In genomic region chr12:71258196-71258920, GRCm38 (mm10) we compare ENCODE assay signal across 13 mouse cellular contexts. TPM values are rescaled to one million over a fixed set of nuclear protein-coding genes. Genes with fewer than 3 reads are reported as not detected.
DNase-seq lines count a peak whose midpoint lies in the region; ATAC-seq and TF ChIP-seq lines count a peak whose summit lies in the region.
"Had no signal": no experiment of that assay in that cellular context is flagged by ENCODE, and none has a peak within 500 bp of the region (broad histone marks: within the 10 kb centered on the region; RNA-seq: fewer than 3 reads in every experiment).

No protein-coding gene starts in this region.

- WGBS in intestine, embryonic 14.5 days = 19% methylated on average over 18 of the region's 18 CpGs
- WGBS in intestine, postnatal 0 days = 32% methylated on average over 18 of the region's 18 CpGs
- WGBS in embryonic facial prominence, embryonic 10.5 days = 33% methylated on average over 18 of the region's 18 CpGs
- WGBS in limb, embryonic 13.5 days = 11% methylated on average over 18 of the region's 18 CpGs

- no peaks in the 10 kb centered on the region for H3K27me3 ChIP-seq in intestine, embryonic 14.5 days (replicated peaks; ENCODE audit: control insufficient read depth, insufficient read depth, low read length)
- H3K27me3 ChIP-seq in intestine, postnatal 0 days (replicated peaks; ENCODE audit: control insufficient read depth, insufficient read depth, low read length) = no peaks in the 10 kb centered on the region
- no peaks in the 10 kb centered on the region for H3K27me3 ChIP-seq in embryonic facial prominence, embryonic 10.5 days (replicated peaks; ENCODE audit: low read depth, poor library complexity, severe bottlenecking)
- H3K27me3 ChIP-seq in limb, embryonic 13.5 days = 0 out of 2 replicates have a peak, but pooled peaks cover 1% of the 10 kb centered on the region
- H3K27me3 ChIP-seq: liver, embryonic 12.5 days; megakaryocyte, embryonic 14.5 days; neural tube, embryonic 13.5 days had no signal

- no peak overlapping the region for H3K27ac ChIP-seq in intestine, embryonic 14.5 days (ENCODE audit: low read depth)
- no peak overlapping the region for H3K27ac ChIP-seq in intestine, postnatal 0 days (ENCODE audit: low read depth, low read length)
- H3K27ac ChIP-seq in embryonic facial prominence, embryonic 10.5 days (replicated peaks) = peak overlapping the region; percentile 80
- peak overlapping the region; percentile 55 for H3K27ac ChIP-seq in limb, embryonic 13.5 days
- H3K27ac ChIP-seq: liver, embryonic 12.5 days; neural tube, embryonic 13.5 days had no signal

- no peak for DNase-seq in intestine, embryonic 14.5 days (ENCODE audit: low spot score)
- peak; percentile 15 to 19 for DNase-seq in adrenal gland, postnatal 36 days
- DNase-seq in embryonic facial prominence, embryonic 10.5 days (ENCODE audit: low spot score) = peak; percentile 67
- DNase-seq in testis, postnatal 10 days (ENCODE audit: low spot score) = no peak
- no peak for DNase-seq in right cerebral cortex, postnatal 14 days
- DNase-seq: heart, adult 11 months; right cerebral cortex, postnatal 25 days had no signal

- H3K9me3 ChIP-seq in intestine, embryonic 14.5 days (ENCODE audit: control insufficient read depth, low read length) = peaks cover 4% of the 10 kb centered on the region; the same call in 1 of the 2 replicates
- no peaks in the 10 kb centered on the region for H3K9me3 ChIP-seq in intestine, postnatal 0 days (ENCODE audit: control insufficient read depth)
- H3K9me3 ChIP-seq in embryonic facial prominence, embryonic 10.5 days = no peaks in the 10 kb centered on the region; the same call in 1 of the 2 replicates
- 0 out of 2 replicates have a peak, but pooled peaks cover 3% of the 10 kb centered on the region for H3K9me3 ChIP-seq in limb, embryonic 13.5 days
- H3K9me3 ChIP-seq: liver, embryonic 12.5 days had no signal

- no peaks in the 10 kb centered on the region for H3K36me3 ChIP-seq in intestine, embryonic 14.5 days (ENCODE audit: control insufficient read depth, insufficient read depth, low read length)
- H3K36me3 ChIP-seq in intestine, postnatal 0 days (ENCODE audit: control insufficient read depth, insufficient read depth) = no peaks in the 10 kb centered on the region
- H3K36me3 ChIP-seq in embryonic facial prominence, embryonic 10.5 days (replicated peaks) = no peaks in the 10 kb centered on the region
- no peaks in the 10 kb centered on the region for H3K36me3 ChIP-seq in limb, embryonic 13.5 days
- H3K36me3 ChIP-seq: liver, embryonic 12.5 days; neural tube, embryonic 13.5 days had no signal

- no peak for TF ChIP-seq CTCF in intestine, postnatal 0 days (IDR thresholded peaks at IDR 0.05; ENCODE audit: low read depth)

- H3K4me3 ChIP-seq in intestine, embryonic 14.5 days (ENCODE audit: low read depth, low read length) = no peak overlapping the region
- H3K4me3 ChIP-seq in intestine, postnatal 0 days (ENCODE audit: low read depth, low read length) = no peak overlapping the region
- H3K4me3 ChIP-seq in embryonic facial prominence, embryonic 10.5 days = peak overlapping the region; percentile 5; the same call in 1 of the 2 replicates
- peak overlapping the region; percentile 15; the same call in 1 of the 2 replicates for H3K4me3 ChIP-seq in limb, embryonic 13.5 days
- H3K4me3 ChIP-seq: liver, embryonic 12.5 days; megakaryocyte, embryonic 14.5 days; neural tube, embryonic 13.5 days had no signal

- peak overlapping the region; percentile 3; the same call in 1 of the 2 replicates for H3K4me2 ChIP-seq in intestine, embryonic 14.5 days (ENCODE audit: low read length)
- no peak overlapping the region for H3K4me2 ChIP-seq in intestine, postnatal 0 days (replicated peaks; ENCODE audit: low read depth)
- peak overlapping the region; percentile 52 for H3K4me2 ChIP-seq in limb, embryonic 13.5 days (replicated peaks)
- H3K4me2 ChIP-seq: liver, embryonic 12.5 days; neural tube, embryonic 13.5 days had no signal

- ATAC-seq in intestine, embryonic 14.5 days (replicated peaks; ENCODE audit: low FRiP score, low TSS enrichment, low read depth) = 0 out of 2 replicates have a peak, but pooled peaks have one; percentile 27
- no peak for ATAC-seq in intestine, postnatal 0 days
- peak; percentile 85 for ATAC-seq in limb, embryonic 13.5 days (ENCODE audit: low FRiP score, low read depth)
- ATAC-seq: inflammation-experienced regulatory T-cells, adult 6 months; liver, embryonic 12.5 days had no signal

- peaks cover 10% of the 10 kb centered on the region; the same call in 1 of the 2 replicates for H3K4me1 ChIP-seq in intestine, embryonic 14.5 days (replicated peaks; ENCODE audit: control insufficient read depth, insufficient read depth, low read length)
- H3K4me1 ChIP-seq in intestine, postnatal 0 days (replicated peaks; ENCODE audit: control insufficient read depth, insufficient read depth, low read length) = no peaks in the 10 kb centered on the region
- peaks cover 19% of the 10 kb centered on the region for H3K4me1 ChIP-seq in embryonic facial prominence, embryonic 10.5 days
- peaks cover 27% of the 10 kb centered on the region for H3K4me1 ChIP-seq in limb, embryonic 13.5 days
- H3K4me1 ChIP-seq: liver, embryonic 12.5 days; megakaryocyte, embryonic 14.5 days had no signal

- no peak overlapping the region for H3K9ac ChIP-seq in intestine, embryonic 14.5 days (ENCODE audit: low read length)
- H3K9ac ChIP-seq in intestine, postnatal 0 days (ENCODE audit: low read depth, low read length) = no peak overlapping the region
- H3K9ac ChIP-seq in limb, embryonic 13.5 days = no peak overlapping the region; the same call in 1 of the 2 replicates
- H3K9ac ChIP-seq: liver, embryonic 12.5 days; neural tube, embryonic 13.5 days had no signal

RNA-seq across cellular contexts. Expression of gene Dact1, which starts 51.3 kb away (rescaled TPM):
- 15.1 and 16.0 TPM in 2 replicates for polyA plus RNA-seq in intestine, embryonic 14.5 days (2014; fragmentation: Nextera tagmentation; extraction: Ambion mirVana)
- 4.8 and 5.1 TPM in 2 replicates for polyA plus RNA-seq in intestine, postnatal 0 days (2015; fragmentation: Nextera tagmentation; extraction: Ambion mirVana)
- total RNA-seq in adrenal gland, postnatal 36 days (2021) = 10 to 100 TPM; 20.2 to 24.3 TPM
- polyA plus RNA-seq in embryonic facial prominence, embryonic 10.5 days (2016; fragmentation: Nextera tagmentation; extraction: Ambion mirVana) = 15.9 and 20.0 TPM in 2 replicates
- polyA plus RNA-seq in limb, embryonic 13.5 days (2015; fragmentation: Nextera tagmentation; extraction: Ambion mirVana) = 21.2 and 21.3 TPM in 2 replicates
- polyA plus RNA-seq: inflammation-experienced regulatory T-cells, adult 6 months had no signal

Comparison
In these comparisons a context has a peak if more than half of its experiments do, and no peak if none do; other contexts are left out.
1. DNase-seq: peak in adrenal gland, postnatal 36 days (2 of 2) and embryonic facial prominence, embryonic 10.5 days (single experiment); none in intestine, embryonic 14.5 days (single experiment), testis, postnatal 10 days (single experiment) and right cerebral cortex, postnatal 14 days (single experiment).
2. H3K27ac ChIP-seq: peak in embryonic facial prominence, embryonic 10.5 days (single experiment) and limb, embryonic 13.5 days (single experiment); none in intestine, embryonic 14.5 days (single experiment) and intestine, postnatal 0 days (single experiment).
3. H3K4me3 ChIP-seq: peak in embryonic facial prominence, embryonic 10.5 days (single experiment) and limb, embryonic 13.5 days (single experiment); none in intestine, embryonic 14.5 days (single experiment) and intestine, postnatal 0 days (single experiment).